Mouse (Mus musculus) embryonic facial prominence, embryonic 15.5 days (tissue): ENCODE measurements at regions not wholly inside any gene's neighbourhood (a gene's known extent, or its start where the extent isn't known, plus 50 kb on each side); places are given as distances from the start of the nearest gene placed in this dataset.

Experiments used
- ATAC-seq: fragments of 200-750 bp; cut with Nextera tagmentation; 2 replicates; pipeline ENCODE4 v1.8.0; 2017; ENCODE audit warnings: low read depth, moderate TSS enrichment; ENCODE audit not compliant: insufficient number of reproducible peaks, low FRiP score, low TSS enrichment
- H3K27ac ChIP-seq: fragments of 300-500 bp; sonication (generic); replicated peaks from 2 replicates; pipeline ENCODE4 v1.5.1; 2015; ENCODE audit warnings: mild to moderate bottlenecking, inconsistent platforms
- H3K27me3 ChIP-seq: fragments of 300-500 bp; sonication (generic); 2 replicates; pipeline ENCODE4 v1.6.1; 2015; ENCODE audit warnings: inconsistent platforms
- H3K36me3 ChIP-seq: fragments of 300-500 bp; sonication (generic); 2 replicates; pipeline ENCODE4 v1.6.1; 2015; ENCODE audit warnings: mild to moderate bottlenecking, inconsistent platforms
- H3K4me1 ChIP-seq: fragments of 300-500 bp; sonication (generic); 2 replicates; pipeline ENCODE4 v1.6.1; 2015; ENCODE audit warnings: inconsistent platforms
- H3K4me2 ChIP-seq: fragments of 300-500 bp; sonication (generic); replicated peaks from 2 replicates; pipeline ENCODE4 v1.6.1; 2015; ENCODE audit warnings: mild to moderate bottlenecking, inconsistent platforms
- H3K4me3 ChIP-seq: fragments of 300-500 bp; sonication (generic); replicated peaks from 2 replicates; pipeline ENCODE4 v1.5.1; 2015; ENCODE audit warnings: mild to moderate bottlenecking, inconsistent platforms
- H3K9ac ChIP-seq: fragments of 300-500 bp; sonication (generic); 2 replicates; pipeline ENCODE4 v1.6.1; 2015; ENCODE audit warnings: inconsistent platforms
- H3K9me3 ChIP-seq: fragments of 300-500 bp; sonication (generic); replicated peaks from 2 replicates; pipeline ENCODE4 v1.6.1; 2016; ENCODE audit warnings: inconsistent platforms
- WGBS: fragments of 180-500 bp; shearing (Covaris S2); methylation state at CpG from one replicate; pipeline ENCODE4 v1.1.7; 2015; 5-methylcytosine and 5-hydroxymethylcytosine counted together

DNA sequence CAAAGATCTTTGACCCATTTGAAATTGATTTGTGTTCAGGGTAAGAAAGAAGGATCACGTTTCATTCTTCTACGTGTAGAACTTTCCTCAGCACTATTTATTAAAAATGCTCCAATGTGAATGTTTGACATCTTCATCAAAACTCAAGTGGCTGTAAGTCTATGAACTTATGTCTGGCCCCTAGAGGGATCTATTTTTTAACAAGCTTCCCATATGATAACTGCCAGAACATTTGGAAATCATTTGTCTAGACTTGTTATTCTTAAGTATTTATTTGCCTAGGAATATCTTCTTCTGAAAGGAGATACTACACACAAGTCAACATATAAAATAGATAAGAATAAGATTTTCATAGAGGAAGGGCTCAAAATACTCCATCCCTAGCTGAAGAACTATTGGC, 265.2 kb downstream of the Mreg start:
- WGBS, result 43% methylated on average over 2 of the region's 2 CpGs
- H3K4me1 ChIP-seq, result no peaks in the 10 kb centered on the region
- H3K27ac ChIP-seq, result no peak overlapping the region
- H3K9ac ChIP-seq, result no peak overlapping the region
- H3K36me3 ChIP-seq, result no peaks in the 10 kb centered on the region
- no peaks in the 10 kb centered on the region for H3K27me3 ChIP-seq
- ATAC-seq, result no peak
- H3K4me2 ChIP-seq, result no peak overlapping the region
- no peak overlapping the region for H3K4me3 ChIP-seq
- no peaks in the 10 kb centered on the region for H3K9me3 ChIP-seq

GRCm38 (mm10) chr1:71945070-71945469, 267.0 kb downstream of the Mreg start:
- Histone ChIP-seq H3K9me3 (no peaks in the 10 kb centered on the region), H3K4me3 (no peak overlapping the region), H3K9ac (no peak overlapping the region), H3K4me2 (no peak overlapping the region), H3K27ac (no peak overlapping the region), H3K4me1 (no peaks in the 10 kb centered on the region), H3K27me3 (no peaks in the 10 kb centered on the region), H3K36me3 (no peaks in the 10 kb centered on the region)
- WGBS, result 80% methylated on average over 6 of the region's 6 CpGs
- ATAC-seq, result no peak

- Histone ChIP-seq H3K9me3 (no peaks in the 10 kb centered on the region), H3K27me3 (no peaks in the 10 kb centered on the region), H3K4me1 (no peaks in the 10 kb centered on the region), H3K9ac (no peak overlapping the region), H3K4me2 (no peak overlapping the region), H3K4me3 (no peak overlapping the region), H3K27ac (no peak overlapping the region), H3K36me3 (no peaks in the 10 kb centered on the region)
- no peak for ATAC-seq
- WGBS, result 77% methylated on average over 3 of the region's 3 CpGs
Observed at GRCm38 (mm10) chr1:71944531-71944930, 267.6 kb downstream of the Mreg start.

- no peak overlapping the region for H3K4me3 ChIP-seq
- no peaks in the 10 kb centered on the region for H3K4me1 ChIP-seq
- no peak overlapping the region for H3K9ac ChIP-seq
- no peaks in the 10 kb centered on the region for H3K27me3 ChIP-seq
- no peaks in the 10 kb centered on the region for H3K9me3 ChIP-seq
- no peaks in the 10 kb centered on the region for H3K36me3 ChIP-seq
- no peak overlapping the region for H3K4me2 ChIP-seq
- no peak overlapping the region for H3K27ac ChIP-seq
- no peak for ATAC-seq
Observed at GRCm38 (mm10) chr1:71942145-71942544, 270.0 kb downstream of the Mreg start.

GRCm38 (mm10) chr1:71941688-71942087, 270.4 kb downstream of the Mreg start:
- Histone ChIP-seq H3K27me3 (no peaks in the 10 kb centered on the region), H3K9me3 (no peaks in the 10 kb centered on the region), H3K4me1 (no peaks in the 10 kb centered on the region; the same call in 1 of the 2 replicates), H3K9ac (no peak overlapping the region), H3K4me2 (no peak overlapping the region), H3K4me3 (no peak overlapping the region), H3K36me3 (no peaks in the 10 kb centered on the region), H3K27ac (no peak overlapping the region)
- WGBS, result 71% methylated on average over 4 of the region's 4 CpGs
- ATAC-seq, result no peak

DNA sequence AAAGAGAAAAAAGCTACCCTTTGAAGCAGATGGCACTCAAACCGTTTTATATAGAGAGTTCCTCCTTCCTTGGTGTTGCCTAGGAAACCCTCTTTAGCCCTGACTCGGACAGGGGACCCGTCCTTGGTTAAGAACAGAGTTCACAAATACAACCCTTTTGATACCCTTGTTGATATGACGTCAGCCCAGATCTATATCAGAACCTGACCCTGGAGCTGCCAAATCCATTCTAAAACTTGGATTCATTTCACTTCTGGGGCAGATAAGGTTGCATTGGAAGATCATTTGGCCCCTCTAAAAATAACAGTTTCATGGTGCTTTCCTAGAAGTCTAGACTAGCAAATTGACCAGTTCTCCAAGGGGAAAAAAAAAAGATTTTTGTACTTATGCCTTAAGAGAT, 271.2 kb downstream of the Mreg start:
- Histone ChIP-seq H3K4me1 (no peaks in the 10 kb centered on the region; the same call in 1 of the 2 replicates), H3K9me3 (no peaks in the 10 kb centered on the region), H3K4me2 (no peak overlapping the region), H3K4me3 (no peak overlapping the region), H3K27ac (no peak overlapping the region), H3K27me3 (no peaks in the 10 kb centered on the region), H3K36me3 (no peaks in the 10 kb centered on the region), H3K9ac (no peak overlapping the region)
- whole genome bisulfite sequencing, result 60% methylated on average over 4 of the region's 4 CpGs
- no peak for ATAC-seq

GRCm38 (mm10) chr1:71938323-71939007, 273.6 kb downstream of the Mreg start:
- Histone ChIP-seq H3K4me2 (no peak overlapping the region), H3K36me3 (no peaks in the 10 kb centered on the region), H3K4me3 (no peak overlapping the region), H3K27ac (no peak overlapping the region), H3K4me1 (no peaks in the 10 kb centered on the region; the same call in 1 of the 2 replicates), H3K9ac (no peak overlapping the region), H3K27me3 (no peaks in the 10 kb centered on the region), H3K9me3 (no peaks in the 10 kb centered on the region)
- 50% methylated on average over 12 of the region's 12 CpGs for WGBS
- ATAC-seq, result no peak

- WGBS, result 67% methylated on average over 8 of the region's 8 CpGs
- no peak overlapping the region for H3K4me3 ChIP-seq
- no peak overlapping the region for H3K4me2 ChIP-seq
- H3K9ac ChIP-seq, result no peak overlapping the region
- ATAC-seq, result no peak
- H3K27me3 ChIP-seq, result no peaks in the 10 kb centered on the region
- no peak overlapping the region for H3K27ac ChIP-seq
- no peaks in the 10 kb centered on the region for H3K36me3 ChIP-seq
- no peaks in the 10 kb centered on the region for H3K9me3 ChIP-seq
- H3K4me1 ChIP-seq, result no peaks in the 10 kb centered on the region; the same call in 1 of the 2 replicates
Observed at GRCm38 (mm10) chr1:71937922-71938321, 274.2 kb downstream of the Mreg start.

DNA sequence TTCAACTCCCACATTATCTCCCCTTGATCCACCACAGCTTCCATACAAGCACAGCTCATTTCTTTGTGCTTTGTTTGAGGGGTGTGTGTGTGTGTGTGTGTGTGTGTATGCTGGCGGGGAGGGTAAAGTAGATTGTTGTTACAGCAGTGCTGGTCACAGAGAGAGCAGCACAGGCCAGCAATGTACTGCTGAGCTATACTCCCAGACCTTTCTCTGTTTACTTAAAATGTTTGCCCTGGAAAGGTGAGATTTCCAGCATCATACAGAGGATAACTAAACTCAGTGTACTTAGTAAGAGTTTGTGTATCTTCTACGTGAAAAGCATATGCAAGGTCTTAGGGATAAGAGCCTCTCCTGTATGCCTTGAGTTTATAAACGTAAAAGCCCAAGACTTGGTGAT, 274.9 kb downstream of the Mreg start:
- Histone ChIP-seq H3K9me3 (no peaks in the 10 kb centered on the region), H3K4me2 (no peak overlapping the region), H3K4me1 (no peaks in the 10 kb centered on the region; the same call in 1 of the 2 replicates), H3K9ac (no peak overlapping the region), H3K27ac (no peak overlapping the region), H3K4me3 (no peak overlapping the region), H3K27me3 (no peaks in the 10 kb centered on the region), H3K36me3 (no peaks in the 10 kb centered on the region)
- WGBS, result 74% methylated on average over 3 of the region's 3 CpGs
- ATAC-seq, result no peak

- H3K27me3 ChIP-seq, result no peaks in the 10 kb centered on the region
- no peaks in the 10 kb centered on the region for H3K9me3 ChIP-seq
- WGBS, result 44% methylated on average over 5 of the region's 5 CpGs
- H3K4me2 ChIP-seq, result no peak overlapping the region
- H3K36me3 ChIP-seq, result no peaks in the 10 kb centered on the region
- H3K4me1 ChIP-seq, result no peaks in the 10 kb centered on the region; the same call in 1 of the 2 replicates
- no peak overlapping the region for H3K27ac ChIP-seq
- no peak overlapping the region for H3K4me3 ChIP-seq
- ATAC-seq, result no peak
- H3K9ac ChIP-seq, result no peak overlapping the region
Observed at GRCm38 (mm10) chr1:71936501-71937129, 275.5 kb downstream of the Mreg start.

GRCm38 (mm10) chr1:71925501-71925900, 272.5 kb upstream of the Fn1 start:
- 89% methylated on average over 2 of the region's 2 CpGs for WGBS
- no peak overlapping the region for H3K4me3 ChIP-seq
- no peaks in the 10 kb centered on the region for H3K27me3 ChIP-seq
- ATAC-seq, result no peak
- no peak overlapping the region for H3K27ac ChIP-seq
- no peak overlapping the region for H3K4me2 ChIP-seq
- H3K36me3 ChIP-seq, result no peaks in the 10 kb centered on the region
- H3K4me1 ChIP-seq, result no peaks in the 10 kb centered on the region
- H3K9me3 ChIP-seq, result no peaks in the 10 kb centered on the region
- H3K9ac ChIP-seq, result no peak overlapping the region

- no peaks in the 10 kb centered on the region for H3K4me1 ChIP-seq
- no peak overlapping the region for H3K4me3 ChIP-seq
- WGBS, result 81% methylated on average over 1 of the region's 1 CpGs
- no peak overlapping the region for H3K27ac ChIP-seq
- H3K27me3 ChIP-seq, result no peaks in the 10 kb centered on the region
- no peaks in the 10 kb centered on the region for H3K36me3 ChIP-seq
- no peaks in the 10 kb centered on the region for H3K9me3 ChIP-seq
- ATAC-seq, result no peak
- H3K9ac ChIP-seq, result no peak overlapping the region
- H3K4me2 ChIP-seq, result no peak overlapping the region
Observed at GRCm38 (mm10) chr1:71924884-71925283, 271.9 kb upstream of the Fn1 start.
